Mouse (Mus musculus): ENCODE data around the gene Adora2a.
"Not testable (repeated sequence)": the region's sequence is repeated elsewhere in the genome, so short reads cannot be mapped to it uniquely, and the experiment has no call there.

Gene Adora2a

GRCm38 (mm10) chr10:75314190-75314980 is 2.3 kb upstream of the Adora2a start:
- DNase-seq (ENCODE audit: low spot score) = no peak

GRCm38 (mm10) chr10:75315756-75316155 is 921 bp upstream of the Adora2a start:
- DNase-seq (ENCODE audit: low spot score) = no peak

- DNase-seq (ENCODE audit: low spot score) = no peak
Measured at GRCm38 (mm10) chr10:75316472-75316871, 205 bp upstream of the Adora2a start.

- no peak for DNase-seq (ENCODE audit: low spot score)
Measured at GRCm38 (mm10) chr10:75316908-75317761, 458 bp downstream of the Adora2a start.

GRCm38 (mm10) chr10:75318206-75318605 is 1.5 kb downstream of the Adora2a start:
- no peak for DNase-seq (ENCODE audit: low spot score)

GRCm38 (mm10) chr10:75320321-75320720 is 3.6 kb downstream of the Adora2a start:
- DNase-seq (ENCODE audit: low spot score) = no peak

- no peak for DNase-seq (ENCODE audit: low spot score)
Measured at GRCm38 (mm10) chr10:75322966-75323365, 6.3 kb downstream of the Adora2a start.

- DNase-seq (ENCODE audit: low spot score) = no peak
Measured at GRCm38 (mm10) chr10:75323986-75324385, 7.3 kb downstream of the Adora2a start.

- DNase-seq (ENCODE audit: low spot score) = no peak
Measured at GRCm38 (mm10) chr10:75324391-75324790, 7.7 kb downstream of the Adora2a start.

- no peak for DNase-seq (ENCODE audit: low spot score)
Measured at GRCm38 (mm10) chr10:75325821-75326220, 9.1 kb downstream of the Adora2a start.

GRCm38 (mm10) chr10:75326553-75326952 is 9.9 kb downstream of the Adora2a start:
- DNase-seq (ENCODE audit: low spot score) = no peak

GRCm38 (mm10) chr10:75327081-75327480 is 10.4 kb downstream of the Adora2a start:
- DNase-seq (ENCODE audit: low spot score) = no peak

- DNase-seq (ENCODE audit: low spot score) = no peak
Measured at GRCm38 (mm10) chr10:75328201-75328704, 11.6 kb downstream of the Adora2a start.

- no peak for DNase-seq (ENCODE audit: low spot score)
Measured at GRCm38 (mm10) chr10:75332268-75332667, 15.6 kb downstream of the Adora2a start.

- DNase-seq (ENCODE audit: low spot score) = no peak
Measured at GRCm38 (mm10) chr10:75333176-75333776, 16.6 kb downstream of the Adora2a start.

GRCm38 (mm10) chr10:75334175-75334574 is 17.5 kb downstream of the Adora2a start:
- no peak for DNase-seq (ENCODE audit: low spot score)

GRCm38 (mm10) chr10:75335075-75335474 is 18.4 kb downstream of the Adora2a start:
- no peak for DNase-seq (ENCODE audit: low spot score)

- DNase-seq (ENCODE audit: low spot score) = no peak
Measured at GRCm38 (mm10) chr10:75337231-75337630, 20.6 kb downstream of the Adora2a start.

GRCm38 (mm10) chr10:75338852-75339251 is 22.2 kb downstream of the Adora2a start:
- DNase-seq (ENCODE audit: low spot score) = no peak

- no peak for DNase-seq (ENCODE audit: low spot score)
Measured at GRCm38 (mm10) chr10:75339377-75339776, 22.7 kb downstream of the Adora2a start.

- no peak for DNase-seq (ENCODE audit: low spot score)
Measured at GRCm38 (mm10) chr10:75341936-75342335, 25.3 kb downstream of the Adora2a start.

- not testable (repeated sequence) for DNase-seq (ENCODE audit: low spot score)
Measured at GRCm38 (mm10) chr10:75344563-75344962, 27.9 kb downstream of the Adora2a start.
